Mouse (Mus musculus) kidney, postnatal 36 days (tissue): ENCODE data around the gene Trpc4ap.
"Not testable (repeated sequence)": the region's sequence is repeated elsewhere in the genome, so short reads cannot be mapped to it uniquely, and the experiment has no call there.

Source experiments
- DNase-seq, 2 experiments: peaks; one replicate each; pipeline ENCODE4 v3.0.0; 2021 to 2022; ENCODE audit warnings: mixed read lengths in 2 of 2

The Trpc4ap gene

DNA sequence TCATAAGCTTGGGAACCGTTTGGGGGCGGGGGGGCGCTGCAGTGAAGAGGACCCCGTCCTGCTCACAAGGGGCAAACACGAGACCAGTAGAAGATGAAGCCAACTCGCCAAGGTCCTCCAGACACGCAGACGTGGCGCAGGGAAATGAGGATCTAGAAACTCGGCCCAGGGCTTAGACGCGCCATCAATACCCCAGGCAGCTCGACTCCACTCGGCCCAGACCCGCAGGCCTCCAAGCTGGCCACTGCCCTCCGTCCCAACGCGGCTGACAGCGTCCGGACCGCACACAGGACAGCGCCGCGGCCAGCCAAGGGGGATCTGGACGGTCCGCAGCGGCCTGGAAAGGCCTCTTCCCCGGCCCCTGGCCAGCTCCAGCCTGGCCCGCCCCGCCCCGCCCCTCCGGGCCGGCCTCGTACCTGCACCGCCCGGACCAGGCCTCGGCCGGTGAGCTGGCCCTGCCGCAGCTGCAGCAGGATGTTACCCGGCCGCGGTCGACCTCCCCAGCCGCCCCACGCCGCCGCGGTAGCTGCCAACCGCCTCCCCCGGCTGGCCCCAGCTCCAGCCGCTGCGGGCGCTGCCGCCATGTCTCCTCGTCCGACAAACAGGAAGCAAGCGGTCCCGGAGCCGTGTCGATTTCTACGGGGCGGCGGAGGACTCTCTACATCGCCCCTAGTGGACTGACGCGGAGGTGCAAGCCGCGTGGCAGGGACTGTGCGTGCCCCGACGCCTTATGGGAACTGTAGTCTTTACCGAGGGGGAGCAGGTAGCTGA lies at the start of gene Trpc4ap:
Gene Trpc4ap, minus strand, starts transcription at position 662 of the 771 bp plus-strand sequence.
- peak; percentile 96 to 97 for DNase-seq

DNA sequence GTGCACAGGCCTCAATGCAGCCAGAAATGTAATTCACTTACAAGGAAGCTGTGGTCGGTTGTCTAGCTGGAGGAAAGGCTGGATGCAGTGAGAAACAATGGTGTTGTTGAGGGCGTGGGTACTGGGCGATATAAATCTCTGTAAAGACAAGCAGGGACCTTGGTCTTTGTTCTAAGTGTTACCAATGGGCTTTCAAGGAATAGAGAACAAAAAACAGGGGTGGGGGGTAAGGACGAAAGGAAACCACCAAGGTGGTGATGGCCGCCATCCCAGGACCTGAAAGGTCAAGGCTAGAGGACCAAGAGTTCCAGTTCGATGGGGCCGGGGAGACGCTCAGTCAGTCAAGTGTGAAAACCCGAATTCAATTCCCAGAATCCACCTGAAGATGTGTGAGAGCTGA lies 45.6 kb upstream of the Trpc4ap start:
- DNase-seq: no peak

GRCm38 (mm10) chr2:155736936-155737335 lies 44.8 kb upstream of the Trpc4ap start:
- DNase-seq: no peak

DNA sequence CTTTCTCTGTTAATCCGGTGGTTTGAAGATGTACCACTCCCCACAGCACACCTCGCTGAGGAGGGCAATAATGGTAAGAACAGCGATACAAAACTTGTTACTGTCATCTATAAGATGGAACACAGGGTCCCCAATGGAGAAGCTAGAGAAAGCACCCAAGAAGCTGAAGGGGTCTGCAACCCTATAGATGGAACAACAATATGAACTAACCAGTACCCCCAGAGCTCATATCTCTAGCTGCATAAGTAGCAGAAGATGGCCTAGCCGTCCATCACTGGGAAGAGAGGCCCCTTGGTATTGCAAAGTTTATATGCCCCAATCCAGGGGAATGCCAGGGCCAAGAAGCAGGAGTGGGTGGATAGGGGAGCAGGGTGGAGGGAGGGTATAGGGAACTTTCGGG lies 43.6 kb upstream of the Trpc4ap start, which contains the start of gene Gm17581:
Gene Gm17581, minus strand, starts transcription at position 101 of the 400 bp plus-strand sequence.
- DNase-seq: not testable (repeated sequence)

GRCm38 (mm10) chr2:155735080-155735479 lies 42.9 kb upstream of the Trpc4ap start:
- DNase-seq: no peak

DNA sequence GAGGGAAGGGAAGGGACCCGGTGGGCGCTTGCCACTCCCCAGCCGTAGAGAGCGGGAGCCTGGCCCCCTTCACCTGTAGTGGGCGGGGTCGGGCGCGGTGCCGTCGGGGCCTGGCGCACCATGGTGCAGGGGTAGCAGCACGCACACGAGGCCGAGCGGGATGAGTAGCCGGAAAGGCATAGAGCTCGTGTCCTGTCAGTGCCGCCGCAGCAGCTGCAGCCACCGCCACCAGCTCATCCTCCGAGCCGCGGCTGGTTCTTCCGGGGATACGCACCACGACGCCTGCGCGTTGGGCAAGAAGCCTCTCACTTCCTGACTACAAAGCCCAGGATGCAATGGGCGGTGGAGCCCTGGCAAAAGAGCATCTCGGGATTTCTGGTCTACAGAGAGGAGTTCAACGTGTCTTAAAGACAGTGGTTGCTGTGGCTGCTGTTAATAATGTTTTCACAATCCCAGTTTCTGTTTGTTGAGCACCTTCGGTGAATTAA lies 37.0 kb upstream of the Trpc4ap start, which contains the start of gene Edem2:
Gene Edem2, minus strand, starts transcription at position 318 of the 488 bp plus-strand sequence.
- DNase-seq: peak; percentile 95

DNA sequence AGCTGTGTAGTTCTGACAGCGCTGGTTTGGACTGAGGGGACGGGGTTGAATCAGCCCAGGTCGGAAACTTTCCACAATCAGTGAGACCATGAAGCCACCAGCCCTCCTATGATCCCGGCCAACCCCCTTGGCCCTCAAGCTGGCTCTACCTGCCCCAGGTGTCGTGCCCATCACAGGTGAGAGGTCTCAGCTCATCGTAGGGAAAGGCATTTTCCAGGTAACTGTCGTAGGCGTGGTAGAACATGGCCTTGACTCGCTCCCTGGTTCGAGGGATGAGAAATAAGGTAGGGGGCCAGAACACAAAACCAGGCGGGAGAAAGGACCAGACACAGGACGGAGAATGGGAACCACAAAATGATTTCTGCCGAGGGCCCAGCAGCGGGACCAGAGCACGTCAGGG lies 36.6 kb upstream of the Trpc4ap start:
- no peak for DNase-seq

DNA sequence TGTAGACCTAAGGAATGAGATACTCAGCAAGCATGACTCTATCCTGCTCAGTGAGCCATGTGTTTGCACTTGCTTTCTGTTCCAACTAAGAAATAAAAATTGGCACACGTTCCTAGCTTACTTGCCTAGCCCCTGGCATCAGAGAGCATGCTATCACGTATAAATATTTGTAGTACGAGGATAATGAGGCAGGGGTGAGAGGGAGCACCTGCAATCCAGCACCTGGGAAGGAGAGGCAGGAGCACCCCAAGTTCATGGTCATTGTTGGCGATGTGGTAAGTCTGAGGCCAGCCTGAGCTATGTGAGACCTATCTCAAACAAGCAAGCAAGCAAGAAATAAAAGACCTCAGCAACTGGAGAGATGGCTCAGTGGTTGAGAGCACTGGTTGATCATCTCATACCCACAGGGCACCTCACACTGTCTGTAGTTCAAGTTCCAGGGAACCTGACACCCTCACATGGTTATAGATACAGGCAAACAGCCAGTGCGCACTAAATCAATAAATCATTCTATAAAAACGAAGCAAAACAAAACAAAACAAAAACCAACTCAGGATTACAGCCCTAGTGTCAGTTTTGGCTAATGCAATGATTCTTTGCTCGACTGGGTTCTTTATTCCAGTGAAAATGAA lies 35.7 kb upstream of the Trpc4ap start:
- no peak for DNase-seq

GRCm38 (mm10) chr2:155726302-155726701 lies 34.1 kb upstream of the Trpc4ap start:
- no peak for DNase-seq

DNA sequence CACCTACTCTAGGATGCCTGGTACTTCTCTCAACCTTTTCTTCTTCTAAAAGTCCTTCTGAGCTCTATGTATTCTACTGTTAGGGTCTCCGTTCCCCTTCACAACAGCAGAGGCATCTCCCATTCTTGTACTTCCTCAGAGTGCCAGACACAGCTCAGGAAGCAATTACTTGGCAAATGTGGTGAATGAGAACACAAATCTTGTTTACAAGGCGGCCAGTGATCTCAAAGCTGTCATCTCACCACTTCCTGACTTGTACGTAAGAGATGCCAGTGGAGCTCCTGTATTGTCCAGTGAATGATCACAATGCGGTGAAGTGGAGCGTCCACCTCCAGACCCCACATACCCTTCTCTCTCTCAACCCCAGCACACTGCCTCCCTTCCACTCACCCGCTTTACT lies 32.3 kb upstream of the Trpc4ap start:
- DNase-seq: no peak

GRCm38 (mm10) chr2:155724036-155724435 lies 31.9 kb upstream of the Trpc4ap start:
- no peak for DNase-seq

DNA sequence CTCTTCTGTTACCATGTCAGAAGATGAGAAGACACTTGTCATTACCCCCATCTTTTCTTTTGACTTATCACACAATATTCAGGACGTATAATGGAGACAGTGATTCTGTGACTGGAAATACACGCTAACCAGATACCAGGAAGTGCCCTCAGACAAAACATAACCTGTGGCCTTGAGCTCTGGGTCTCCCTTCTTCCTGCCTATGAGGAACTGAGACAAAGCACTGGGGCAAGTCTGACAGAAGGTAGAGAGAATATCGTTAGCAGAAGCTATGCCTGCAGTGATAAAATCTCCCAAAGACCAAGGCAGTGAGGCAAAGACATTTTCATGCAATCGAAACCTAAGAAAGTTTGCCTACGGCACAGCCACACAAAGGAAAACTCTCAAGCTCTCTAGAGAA lies 28.4 kb upstream of the Trpc4ap start:
- no peak for DNase-seq

DNA sequence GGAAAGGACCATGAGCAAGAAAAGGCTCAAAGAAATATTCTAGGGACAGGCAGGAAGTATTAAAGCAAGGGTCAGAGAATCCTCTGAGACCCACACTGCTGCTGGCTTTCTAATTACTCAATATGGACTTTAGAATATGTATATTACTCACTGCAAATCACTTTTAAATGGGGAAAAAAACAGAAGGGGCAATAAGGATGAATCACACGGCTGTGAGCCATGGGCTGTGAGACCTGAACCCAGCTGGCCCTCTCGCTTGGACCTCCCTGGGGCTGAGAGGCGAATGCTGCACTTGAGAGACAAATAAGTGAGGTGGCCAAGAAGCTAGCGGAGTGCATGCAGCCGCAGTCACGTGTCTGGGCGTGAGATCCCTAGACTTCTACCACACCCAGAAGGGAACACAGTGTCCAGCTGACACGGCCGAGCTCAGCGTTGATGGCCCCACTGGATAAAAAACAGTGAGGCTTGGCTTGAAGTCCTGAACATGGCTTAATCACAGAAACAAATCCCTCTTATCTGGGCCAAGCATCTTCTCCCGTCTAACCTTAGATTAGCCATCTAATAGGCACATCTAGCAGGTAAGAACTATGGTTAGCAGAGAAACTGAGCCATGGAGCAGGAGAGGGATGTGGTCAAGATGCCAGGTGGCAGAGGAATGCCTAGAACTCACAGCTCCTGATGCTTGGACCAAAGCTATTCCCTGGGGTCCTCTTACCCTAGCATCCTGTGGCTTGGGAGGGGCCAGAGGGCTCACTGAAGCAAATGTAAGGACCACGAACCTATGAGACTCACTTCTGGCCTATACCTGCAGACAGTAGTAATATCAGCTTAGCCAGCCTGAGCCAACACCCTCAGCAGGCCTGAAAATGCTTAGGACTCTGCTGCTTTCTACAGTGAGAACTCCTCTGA lies 25.2 kb upstream of the Trpc4ap start:
- DNase-seq: no peak

DNA sequence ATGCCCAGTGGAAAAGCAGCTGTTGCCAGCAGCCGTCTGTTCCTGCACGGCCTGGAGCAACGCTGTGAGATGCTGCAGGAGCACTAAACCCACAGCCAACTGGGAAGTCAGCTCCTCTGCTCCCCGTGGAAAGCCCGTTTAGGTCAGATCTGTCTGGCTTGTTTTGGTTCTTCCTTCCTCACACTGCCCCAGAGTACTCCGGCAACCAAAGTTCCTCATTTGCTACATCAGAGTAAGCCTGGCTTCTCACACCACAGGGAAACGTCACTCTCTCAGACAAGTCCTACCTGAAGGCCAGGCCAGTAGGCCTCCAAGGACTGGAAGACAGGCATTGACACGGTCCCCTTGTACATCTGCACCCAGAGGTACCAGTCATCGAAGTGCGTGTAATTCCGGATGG lies 18.4 kb upstream of the Trpc4ap start:
- DNase-seq: no peak

GRCm38 (mm10) chr2:155707251-155707650 lies 15.1 kb upstream of the Trpc4ap start:
- DNase-seq: no peak

- DNase-seq: no peak
Observed at GRCm38 (mm10) chr2:155703630-155704029, 11.4 kb upstream of the Trpc4ap start.

GRCm38 (mm10) chr2:155701399-155701919 lies 9.3 kb upstream of the Trpc4ap start:
- DNase-seq: no peak

DNA sequence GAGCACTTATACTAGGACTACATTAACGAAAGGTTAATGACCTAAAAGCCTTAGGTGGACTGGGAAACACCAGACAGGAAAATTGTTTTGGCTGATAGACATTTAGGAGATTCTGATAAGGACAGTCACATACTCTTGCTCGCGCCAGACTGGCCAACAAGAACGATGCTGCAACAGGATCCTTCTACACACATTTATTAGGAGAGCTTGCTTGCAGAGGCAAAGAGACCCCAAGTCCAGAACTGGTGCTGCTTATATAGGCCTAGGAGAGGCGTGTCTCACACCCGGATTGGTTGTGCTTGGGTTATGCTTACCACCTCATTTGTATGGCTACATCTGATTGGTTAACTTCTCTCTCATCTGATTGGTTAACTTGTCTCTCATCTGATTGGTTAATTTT lies 6.3 kb upstream of the Trpc4ap start:
- not testable (repeated sequence) for DNase-seq

DNA sequence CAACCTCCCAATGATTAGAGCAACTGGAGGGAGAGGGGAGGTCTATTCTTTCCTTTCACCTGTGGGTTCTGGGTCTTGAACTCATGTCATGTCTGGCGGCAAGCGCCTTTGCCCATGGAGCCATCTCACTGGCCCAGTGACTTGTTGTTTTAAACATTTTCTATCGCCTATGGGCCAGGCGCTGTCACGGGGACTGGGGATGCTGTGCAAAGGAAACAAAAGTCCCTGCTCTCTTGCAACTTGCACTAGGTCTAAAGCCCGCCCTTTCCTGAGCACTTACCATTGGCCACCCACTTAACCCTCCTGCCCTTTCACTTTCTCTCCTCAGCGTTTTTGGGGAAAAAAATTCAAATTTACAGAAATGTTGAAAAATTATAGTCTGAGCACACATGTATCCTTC lies 4.7 kb upstream of the Trpc4ap start:
- DNase-seq: no peak

DNA sequence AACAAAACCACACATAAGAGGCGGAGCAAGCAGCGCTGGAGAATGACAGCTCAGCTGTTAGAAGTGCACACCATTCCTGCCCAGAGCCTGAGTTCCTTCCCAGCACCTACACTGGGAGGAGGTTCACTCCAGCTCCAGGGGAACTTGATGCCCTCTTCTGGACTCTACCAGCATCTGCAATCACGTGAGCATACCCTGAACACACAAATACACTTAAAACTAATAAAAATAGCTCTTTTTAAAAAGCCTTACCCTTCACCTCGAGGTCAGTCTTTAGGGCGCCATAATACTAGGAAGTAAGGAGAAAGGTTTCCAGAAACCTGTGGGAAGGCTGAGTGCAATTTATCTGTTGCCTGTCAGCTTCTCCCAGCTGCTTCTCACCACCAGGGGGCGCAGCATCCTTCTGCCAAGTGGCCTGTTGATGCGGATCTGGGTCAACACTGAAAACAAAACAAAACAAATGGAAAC lies 3.9 kb upstream of the Trpc4ap start:
- DNase-seq: peak; percentile 85 to 97

- no peak for DNase-seq
Observed at GRCm38 (mm10) chr2:155695316-155695715, 3.1 kb upstream of the Trpc4ap start.

GRCm38 (mm10) chr2:155694564-155694963 lies 2.4 kb upstream of the Trpc4ap start:
- DNase-seq: no peak

- peak; percentile 20 to 29 for DNase-seq
Observed at GRCm38 (mm10) chr2:155693136-155693535, 952 bp upstream of the Trpc4ap start.
